Mouse (Mus musculus) kidney, postnatal 36 days (tissue): ENCODE data around the gene Zc3h12c.

ENCODE experiments used
- DNase-seq, 2 experiments: peaks; one replicate each; pipeline ENCODE4 v3.0.0; 2021 to 2022; ENCODE audit warnings: mixed read lengths in 2 of 2

Zc3h12c gene

GRCm38 (mm10) chr9:52167863-52168685 is at the start of gene Zc3h12c:
TSS of gene Zc3h12c (minus strand) at chr9:52168572.
- DNase-seq = peak; percentile 65 to 75

GRCm38 (mm10) chr9:52217636-52218035 is 49.3 kb upstream of the Zc3h12c start:
- DNase-seq = peak; percentile 42 to 65

- no peak for DNase-seq
Observed at GRCm38 (mm10) chr9:52215291-52215690, 46.9 kb upstream of the Zc3h12c start.

- no peak for DNase-seq
Observed at GRCm38 (mm10) chr9:52212416-52212815, 44.0 kb upstream of the Zc3h12c start.

- DNase-seq = no peak
Observed at GRCm38 (mm10) chr9:52208510-52209030, 40.2 kb upstream of the Zc3h12c start.

GRCm38 (mm10) chr9:52203189-52203588 is 34.8 kb upstream of the Zc3h12c start:
- DNase-seq = no peak

- DNase-seq = no peak
Observed at GRCm38 (mm10) chr9:52200271-52200670, 31.9 kb upstream of the Zc3h12c start.

GRCm38 (mm10) chr9:52195853-52196252 is 27.5 kb upstream of the Zc3h12c start:
- no peak for DNase-seq

GRCm38 (mm10) chr9:52193851-52194250 is 25.5 kb upstream of the Zc3h12c start:
- no peak for DNase-seq

GRCm38 (mm10) chr9:52190907-52191306 is 22.5 kb upstream of the Zc3h12c start:
- DNase-seq = no peak

- no peak for DNase-seq
Observed at GRCm38 (mm10) chr9:52188106-52188505, 19.7 kb upstream of the Zc3h12c start.

GRCm38 (mm10) chr9:52186296-52186941 is 18.0 kb upstream of the Zc3h12c start:
- no peak for DNase-seq

GRCm38 (mm10) chr9:52181419-52181818 is 13.0 kb upstream of the Zc3h12c start:
- peak; percentile 22 to 42 for DNase-seq

- peak; percentile 30 to 49 for DNase-seq
Observed at GRCm38 (mm10) chr9:52180851-52181250, 12.5 kb upstream of the Zc3h12c start.

GRCm38 (mm10) chr9:52175257-52175859 is 7.0 kb upstream of the Zc3h12c start:
- DNase-seq = no peak

- DNase-seq = no peak
Observed at GRCm38 (mm10) chr9:52174671-52175111, 6.3 kb upstream of the Zc3h12c start.

- DNase-seq = no peak
Observed at GRCm38 (mm10) chr9:52173937-52174336, 5.6 kb upstream of the Zc3h12c start.

- DNase-seq = no peak
Observed at GRCm38 (mm10) chr9:52172550-52172949, 4.2 kb upstream of the Zc3h12c start.

GRCm38 (mm10) chr9:52170671-52171070 is 2.3 kb upstream of the Zc3h12c start:
- DNase-seq = no peak

- no peak for DNase-seq
Observed at GRCm38 (mm10) chr9:52170131-52170530, 1.8 kb upstream of the Zc3h12c start.

GRCm38 (mm10) chr9:52168686-52169270 is 406 bp upstream of the Zc3h12c start:
- peak; percentile 86 to 88 for DNase-seq

GRCm38 (mm10) chr9:52167506-52167862 is 888 bp downstream of the Zc3h12c start:
- no peak for DNase-seq

GRCm38 (mm10) chr9:52167084-52167483 is 1.3 kb downstream of the Zc3h12c start:
- DNase-seq = no peak
